Comparison of ENCODE assay signal across 8 mouse cellular contexts in the genomic region with DNA sequence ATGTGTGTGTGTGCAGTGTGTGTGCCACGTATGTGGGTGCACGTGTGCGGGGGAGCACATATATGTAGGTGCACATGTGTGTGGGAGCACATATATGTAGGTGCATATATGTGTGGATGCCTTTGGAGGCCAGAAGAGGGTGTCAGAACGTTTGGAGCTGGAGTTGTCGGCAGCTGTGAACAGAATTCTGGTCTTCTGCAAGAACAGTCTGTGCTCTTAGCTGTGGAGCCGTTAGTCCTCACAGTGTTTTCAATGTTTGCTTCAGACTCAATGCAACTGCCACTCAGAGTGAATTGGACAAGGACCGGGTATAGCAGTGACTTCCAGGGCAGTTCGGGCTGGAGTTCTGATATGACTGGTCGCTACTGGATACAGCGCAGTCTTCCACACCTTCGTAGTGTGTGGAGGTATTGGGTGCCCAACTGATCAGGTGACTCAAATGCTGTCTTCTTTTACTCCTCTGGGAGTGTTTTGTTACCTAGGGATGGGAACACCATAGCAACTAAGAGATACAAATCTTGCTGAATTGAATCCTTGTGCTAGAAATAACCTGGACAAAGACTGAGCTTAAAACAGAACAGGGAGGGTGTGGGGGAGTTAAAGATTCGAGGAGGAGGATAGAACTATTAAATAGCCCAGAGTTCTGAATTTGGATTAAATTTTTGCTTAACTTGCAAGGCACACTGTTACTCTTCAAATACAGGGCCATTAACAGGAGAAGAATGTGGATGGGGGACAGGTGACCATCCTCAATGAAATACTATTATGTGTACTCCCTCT. TPM values are rescaled to one million over a fixed set of nuclear protein-coding genes. Genes with fewer than 3 reads are reported as not detected.
DNase-seq lines count a peak whose midpoint lies in the region; ATAC-seq and TF ChIP-seq lines count a peak whose summit lies in the region.

No protein-coding gene starts in this region.

- no peak overlapping the region for H3K9ac ChIP-seq in limb, embryonic 15.5 days

- H3K27me3 ChIP-seq in testis, adult 2 months (ENCODE audit: control insufficient read depth, insufficient read depth, low read length): no peaks in the 10 kb centered on the region
- H3K27me3 ChIP-seq in limb, embryonic 15.5 days: no peaks in the 10 kb centered on the region

- TF ChIP-seq POLR2A in testis, adult 2 months (IDR thresholded peaks at IDR 0.05; ENCODE audit: control insufficient read depth, low read depth, low read length): no peak

- peak overlapping the region; percentile 99 for H3K4me2 ChIP-seq in limb, embryonic 15.5 days

- peak overlapping the region; percentile 84; the same call in 1 of the 2 replicates for H3K27ac ChIP-seq in testis, adult 2 months (ENCODE audit: control insufficient read depth, insufficient read depth, low read depth, low read length)
- H3K27ac ChIP-seq in limb, embryonic 15.5 days: no peak overlapping the region

- H3K9me3 ChIP-seq in limb, embryonic 15.5 days: no peaks in the 10 kb centered on the region

- 84% methylated on average over 12 of the region's 12 CpGs for WGBS in limb, embryonic 15.5 days

- no peaks in the 10 kb centered on the region for H3K36me3 ChIP-seq in testis, adult 2 months (ENCODE audit: control insufficient read depth, insufficient read depth, low read length)
- H3K36me3 ChIP-seq in limb, embryonic 15.5 days: no peaks in the 10 kb centered on the region

- TF ChIP-seq CTCF in testis, adult 2 months (IDR thresholded peaks at IDR 0.05; ENCODE audit: control insufficient read depth, insufficient read depth, insufficient replicate concordance, low read depth, low read length): no peak

- peak overlapping the region; percentile 96 for H3K4me3 ChIP-seq in testis, adult 2 months (ENCODE audit: control insufficient read depth, low read depth, low read length)
- peak overlapping the region; percentile 78 for H3K4me3 ChIP-seq in limb, embryonic 15.5 days

- no peak for DNase-seq in frontal cortex, postnatal 36 days (ENCODE audit: low spot score in 2 of 2)
- no peak for DNase-seq in testis, postnatal 10 days (ENCODE audit: low spot score)
- no peak for DNase-seq in spleen, postnatal 4 days (ENCODE audit: low spot score in 2 of 2)
- DNase-seq in embryo, embryonic 11 days: no peak
- no peak for DNase-seq in natural killer cell, adult 2 months (ENCODE audit: low spot score in 2 of 2)

- peaks cover 7% of the 10 kb centered on the region for H3K4me1 ChIP-seq in testis, adult 2 months (ENCODE audit: control insufficient read depth, insufficient read depth, low read length)
- peaks cover 12% of the 10 kb centered on the region for H3K4me1 ChIP-seq in limb, embryonic 15.5 days

- peak; percentile 18; the same call in 1 of the 2 replicates for ATAC-seq in frontal cortex, adult (ENCODE audit: low TSS enrichment)
- no peak for ATAC-seq in limb, embryonic 15.5 days (ENCODE audit: insufficient number of reproducible peaks, low FRiP score, low TSS enrichment, low read depth)

RNA-seq across cellular contexts. Expression of gene Lrrc8b, which starts 1.0 kb away (rescaled TPM):
- 320 and 336 TPM in 2 replicates for polyA plus RNA-seq in testis, adult 2 months (2012; rRNA removed)
- polyA plus RNA-seq in limb, embryonic 15.5 days (2015; fragmentation: Nextera tagmentation; extraction: Ambion mirVana): 3.8 and 4.1 TPM in 2 replicates

Comparison
In these comparisons a context has a peak if more than half of its experiments do, and no peak if none do; other contexts are left out.
1. RNA of gene Lrrc8b, which starts 1.0 kb away (polyA plus RNA-seq): 320 to 336 TPM in testis, adult 2 months; 3.8 to 4.1 TPM in limb, embryonic 15.5 days; every median in the first group is over 10 times any median in the second.